Comparison of ENCODE assay signal across 8 mouse cellular contexts in genomic region chr11:5318035-5318775, GRCm38 (mm10). TPM values are rescaled to one million over a fixed set of nuclear protein-coding genes. Genes with fewer than 3 reads are reported as not detected.
A peak's percentile ranks its signal among the peaks of the same experiment; 100 is the strongest.
DNase-seq lines count a peak whose midpoint lies in the region; ATAC-seq lines count a peak whose summit lies in the region.

No protein-coding gene starts in this region.

- H3K4me1 ChIP-seq in heart, embryonic 10.5 days: peaks cover 30% of the 10 kb centered on the region
- peaks cover 35% of the 10 kb centered on the region for H3K4me1 ChIP-seq in hindbrain, embryonic 13.5 days (replicated peaks)
- H3K4me1 ChIP-seq in limb, embryonic 15.5 days: peaks cover 35% of the 10 kb centered on the region

- 19% methylated on average over 8 of the region's 8 CpGs for WGBS in heart, embryonic 10.5 days
- 4% methylated on average over 8 of the region's 8 CpGs for WGBS in hindbrain, embryonic 13.5 days
- 26% methylated on average over 8 of the region's 8 CpGs for WGBS in limb, embryonic 15.5 days

- H3K9ac ChIP-seq in hindbrain, embryonic 13.5 days: no peak overlapping the region
- H3K9ac ChIP-seq in limb, embryonic 15.5 days: no peak overlapping the region

- DNase-seq in heart, embryonic 10.5 days (ENCODE audit: low spot score): no peak
- DNase-seq in heart, postnatal 10 days: no peak
- DNase-seq in embryo, embryonic 10.5 days (ENCODE audit: low spot score): peak; percentile 71
- DNase-seq in right cerebral cortex, postnatal 14 days: peak; percentile 17
- no peak for DNase-seq in c-Kit-positive CD71-positive TER-119-positive erythroid progenitor cells, embryonic 14.5 days (ENCODE audit: low spot score)
- DNase-seq in urinary bladder, adult 18-20 months (ENCODE audit: low spot score in 2 of 2): no peak

- H3K4me3 ChIP-seq in heart, embryonic 10.5 days: no peak overlapping the region
- no peak overlapping the region for H3K4me3 ChIP-seq in hindbrain, embryonic 13.5 days
- H3K4me3 ChIP-seq in limb, embryonic 15.5 days: no peak overlapping the region

- H3K9me3 ChIP-seq in heart, embryonic 10.5 days: no peaks in the 10 kb centered on the region
- no peaks in the 10 kb centered on the region for H3K9me3 ChIP-seq in hindbrain, embryonic 13.5 days
- no peaks in the 10 kb centered on the region for H3K9me3 ChIP-seq in limb, embryonic 15.5 days

- no peaks in the 10 kb centered on the region for H3K27me3 ChIP-seq in heart, embryonic 10.5 days (ENCODE audit: insufficient read depth, poor library complexity, severe bottlenecking)
- no peaks in the 10 kb centered on the region for H3K27me3 ChIP-seq in hindbrain, embryonic 13.5 days
- H3K27me3 ChIP-seq in limb, embryonic 15.5 days: no peaks in the 10 kb centered on the region

- no peaks in the 10 kb centered on the region for H3K36me3 ChIP-seq in heart, embryonic 10.5 days
- no peaks in the 10 kb centered on the region for H3K36me3 ChIP-seq in hindbrain, embryonic 13.5 days
- no peaks in the 10 kb centered on the region for H3K36me3 ChIP-seq in limb, embryonic 15.5 days

- intact Hi-C loops in heart, postnatal 10 days (cut with DNase I): no loop called here

- H3K4me2 ChIP-seq in hindbrain, embryonic 13.5 days: no peak overlapping the region
- H3K4me2 ChIP-seq in limb, embryonic 15.5 days: no peak overlapping the region

- peak; percentile 87 for ATAC-seq in hindbrain, embryonic 13.5 days (ENCODE audit: low FRiP score)
- 0 out of 2 replicates have a peak, but pooled peaks have one; percentile 30 for ATAC-seq in limb, embryonic 15.5 days (ENCODE audit: insufficient number of reproducible peaks, low FRiP score, low TSS enrichment, low read depth)

- H3K27ac ChIP-seq in heart, embryonic 10.5 days: peak overlapping the region; percentile 18; the same call in 1 of the 2 replicates
- H3K27ac ChIP-seq in hindbrain, embryonic 13.5 days: peak overlapping the region; percentile 73
- peak overlapping the region; percentile 43 for H3K27ac ChIP-seq in limb, embryonic 15.5 days

RNA-seq across cellular contexts. Expression of gene Kremen1, which starts 56.8 kb away (rescaled TPM):
- polyA plus RNA-seq in heart, embryonic 10.5 days (2016; fragmentation: Nextera tagmentation; extraction: Ambion mirVana): 18.3 and 34.4 TPM in 2 replicates
- 10 to 100 TPM; 73.4 to 80.7 TPM for total RNA-seq in heart, postnatal 10 days (2021)
- 6.5 and 7.5 TPM in 2 replicates for polyA plus RNA-seq in hindbrain, embryonic 13.5 days (2015; fragmentation: Nextera tagmentation; extraction: Ambion mirVana)
- polyA plus RNA-seq in limb, embryonic 15.5 days (2015; fragmentation: Nextera tagmentation; extraction: Ambion mirVana): 37.6 and 42.9 TPM in 2 replicates

Comparison
In these comparisons a context has a peak if more than half of its experiments do, and no peak if none do; other contexts are left out.
1. DNase-seq: peak in embryo, embryonic 10.5 days (single experiment) and right cerebral cortex, postnatal 14 days (single experiment); none in heart, embryonic 10.5 days (single experiment), heart, postnatal 10 days (0 of 2), c-Kit-positive CD71-positive TER-119-positive erythroid progenitor cells, embryonic 14.5 days (single experiment) and urinary bladder, adult 18-20 months (0 of 2).
2. H3K27ac ChIP-seq: peak in every context shown above with its lines; median percentile 73 in hindbrain, embryonic 13.5 days; 43 in limb, embryonic 15.5 days; 18 in heart, embryonic 10.5 days.